Mouse (Mus musculus) bone marrow macrophage, adult 2 months (primary cell): ENCODE data around the gene Cmtr1. TPM values are rescaled to one million over a fixed set of nuclear protein-coding genes. Genes with fewer than 3 reads are reported as not detected.
"Not testable (repeated sequence)": the region's sequence is repeated elsewhere in the genome, so short reads cannot be mapped to it uniquely, and the experiment has no call there.

Experiments used
- H3K27ac ChIP-seq: 2 replicates; pipeline ENCODE4 v1.5.1; 2012; ENCODE audit warnings: low read depth, low read length; ENCODE audit not compliant: insufficient read depth
- H3K4me1 ChIP-seq: 2 replicates; pipeline ENCODE4 v1.6.1; 2012; ENCODE audit warnings: low read length; ENCODE audit not compliant: control insufficient read depth, insufficient read depth
- H3K4me3 ChIP-seq: 2 replicates; pipeline ENCODE4 v1.5.1; 2012; ENCODE audit warnings: mild to moderate bottlenecking, low read length, moderate library complexity; ENCODE audit not compliant: insufficient read depth
- CTCF ChIP-seq: IDR thresholded peaks from 2 replicates; pipeline ENCODE4 v1.5.1; 2012; ENCODE audit warnings: low read depth, mild to moderate bottlenecking, low read length, moderate library complexity
- POLR2A ChIP-seq: IDR thresholded peaks from 2 replicates; pipeline ENCODE4 v1.6.1; 2012; ENCODE audit warnings: mild to moderate bottlenecking, low read depth, low read length, borderline replicate concordance
- polyA plus RNA-seq: library from polyadenylated mRNA; stranded (reverse); fragments of >200 nt; gene quantifications from 2 replicates; pipeline ENCODE4 v1.2.4, GENCODE M21; 2012; ENCODE audit not compliant: missing spikeins, insufficient read depth, insufficient read length

The Cmtr1 gene
- 60.7 and 61.3 TPM in 2 replicates for polyA plus RNA-seq

DNA sequence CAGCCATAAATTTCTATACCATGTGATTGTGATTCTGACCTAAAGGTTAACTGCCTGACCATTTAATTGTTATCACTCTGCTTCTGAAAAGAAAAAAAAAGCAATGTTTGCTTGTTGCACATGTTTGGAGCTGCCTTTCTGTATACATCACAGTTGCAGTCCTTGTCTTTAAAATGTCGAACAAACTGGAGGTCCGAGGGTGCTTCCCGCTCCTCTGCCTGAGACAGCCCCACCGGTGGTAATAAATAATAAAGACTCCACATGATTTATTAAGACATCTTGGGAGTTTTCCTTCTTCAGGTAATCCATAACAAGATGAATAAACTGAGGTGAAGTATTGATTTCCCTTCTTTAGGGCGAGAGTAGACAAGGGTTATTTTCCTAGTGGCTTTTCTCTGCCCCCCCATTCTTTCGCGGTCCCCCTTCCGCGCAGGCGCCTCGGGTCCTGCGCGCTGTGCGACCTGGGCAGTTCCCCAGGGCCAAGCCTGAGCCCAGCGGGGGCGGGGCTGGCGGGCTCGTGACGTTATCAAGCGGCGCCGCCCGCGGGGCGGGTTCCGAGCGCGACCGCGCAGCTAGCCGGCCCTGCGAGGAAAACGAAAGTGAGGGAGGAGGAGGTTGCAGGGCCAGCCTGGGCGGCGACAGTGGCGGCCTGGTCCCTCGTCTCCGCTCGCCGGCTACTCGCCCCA, at the start of gene Cmtr1:
Gene Cmtr1 (plus strand): TSS at position 520 of the 686 bp plus-strand sequence.
- Histone ChIP-seq H3K4me1 (peaks cover 3% of the 10 kb centered on the region; the same call in 1 of the 2 replicates), H3K27ac (peak within 1 kb of the TSS; percentile 74), H3K4me3 (peak within 1 kb of the TSS; percentile 98)
- TF ChIP-seq CTCF (no peak), POLR2A (0 out of 2 replicates have a peak, but pooled peaks have one; percentile 23)

DNA sequence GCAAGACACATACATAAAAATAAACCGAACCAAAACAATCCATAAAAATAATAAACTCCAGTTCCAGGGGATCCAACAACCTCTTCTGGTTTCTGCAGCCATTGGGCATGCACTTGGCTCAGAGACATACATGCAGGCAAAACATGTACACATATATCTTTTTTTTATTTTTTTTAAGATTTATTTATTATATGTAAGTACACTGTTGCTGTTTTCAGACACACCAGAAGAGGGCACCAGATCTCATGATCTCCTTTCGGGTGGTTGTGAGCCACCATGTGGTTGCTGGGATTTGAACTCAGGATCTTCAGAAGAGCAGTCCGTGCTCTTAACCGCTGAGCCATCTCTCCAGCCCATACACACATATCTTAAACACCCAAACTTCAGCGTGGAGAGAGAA, 46.9 kb upstream of the Cmtr1 start:
- H3K27ac ChIP-seq, H3K4me3 ChIP-seq: not testable (repeated sequence)
- H3K4me1 ChIP-seq: peaks cover 15% of the 10 kb centered on the region

DNA sequence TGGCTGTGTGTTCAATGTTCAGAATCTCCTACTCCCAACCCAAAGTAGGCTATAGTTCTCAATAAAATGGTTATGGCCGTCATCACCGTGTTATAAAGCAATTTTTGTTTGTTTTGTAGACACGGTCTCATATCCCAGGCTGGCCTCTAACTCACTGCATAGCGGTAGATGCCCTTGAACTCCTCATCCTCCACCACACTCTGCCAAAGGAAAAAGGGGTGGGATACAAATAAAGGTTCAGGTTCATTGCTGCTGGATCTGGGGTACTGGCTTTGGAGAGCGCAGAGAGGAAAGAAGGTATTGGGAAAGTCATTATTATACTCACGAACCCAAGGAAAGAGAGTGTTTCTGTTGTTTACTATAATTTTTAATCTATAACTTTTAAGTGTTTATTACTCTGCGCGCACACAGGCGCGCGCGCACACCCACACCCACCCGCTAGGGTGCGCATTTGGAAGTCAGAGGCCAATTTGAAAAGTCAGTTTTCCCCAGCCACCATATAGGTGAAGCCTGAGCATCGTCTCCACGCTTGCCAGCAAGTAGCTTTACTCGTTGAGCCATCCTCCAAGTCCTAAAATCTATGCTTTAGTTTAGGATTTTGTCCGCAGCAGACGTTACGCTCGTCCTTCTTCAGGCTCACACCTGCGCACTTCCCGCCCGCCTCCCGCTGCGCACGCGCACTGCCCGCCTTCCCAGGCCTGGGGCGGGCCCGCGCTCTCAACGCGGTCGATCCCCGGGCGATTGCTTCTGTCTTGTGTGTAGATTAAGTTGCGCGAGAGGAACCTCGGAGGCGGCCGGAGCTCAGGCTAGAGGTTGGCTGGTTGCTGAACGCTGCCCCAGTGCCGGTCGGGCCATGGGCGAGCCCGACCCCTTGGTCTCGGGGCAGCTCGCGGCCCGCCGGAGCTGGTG, 46.0 kb upstream of the Cmtr1 start, which contains the start of the genes Rnf8 and Gm28043:
Gene Rnf8 (plus strand): TSS at position 676 of the 909 bp plus-strand sequence.
Gene Gm28043 (plus strand): TSS at position 762 of the 909 bp plus-strand sequence.
- Histone ChIP-seq H3K27ac (peak within 1 kb of the TSS; percentile 64), H3K4me1 (peaks cover 15% of the 10 kb centered on the region)

DNA sequence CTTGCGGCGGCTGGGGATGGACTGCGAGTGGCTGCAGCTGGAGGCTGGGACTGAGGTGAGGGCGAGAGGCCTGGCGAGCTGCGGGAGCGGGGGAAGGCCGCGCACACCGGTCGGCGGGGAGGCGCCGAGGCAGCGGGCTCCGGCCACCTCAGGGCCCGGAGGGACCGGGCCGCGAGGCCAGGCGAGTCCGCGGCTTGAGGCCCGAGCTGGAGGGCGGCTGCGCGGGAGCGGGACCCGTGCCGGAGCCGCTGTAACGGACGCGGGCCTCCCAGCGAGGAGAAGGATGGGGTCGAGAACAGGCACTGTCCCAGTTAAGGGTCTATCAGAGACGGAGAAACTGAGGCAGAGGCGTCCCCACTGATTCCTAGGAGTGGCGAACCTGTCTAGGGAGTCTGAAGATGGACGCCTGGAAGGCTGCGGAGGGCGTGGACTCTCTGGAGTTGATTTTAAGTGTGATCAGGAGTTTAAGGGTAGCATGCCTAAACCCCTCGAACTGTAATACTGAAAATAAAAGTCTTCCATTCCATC, 45.3 kb upstream of the Cmtr1 start:
- TF ChIP-seq POLR2A: no peak
- TF ChIP-seq CTCF: no peak
- peak overlapping the region; percentile 87 for H3K4me3 ChIP-seq
- peaks cover 15% of the 10 kb centered on the region for H3K4me1 ChIP-seq
- peak overlapping the region; percentile 64 for H3K27ac ChIP-seq

More for the DNA sequence above, 46.0 kb upstream of the Cmtr1 start, which contains the start of the genes Rnf8 and Gm28043:
- TF ChIP-seq CTCF (peak; percentile 74), POLR2A (no peak)
- peak within 1 kb of the TSS; percentile 87 for H3K4me3 ChIP-seq

DNA sequence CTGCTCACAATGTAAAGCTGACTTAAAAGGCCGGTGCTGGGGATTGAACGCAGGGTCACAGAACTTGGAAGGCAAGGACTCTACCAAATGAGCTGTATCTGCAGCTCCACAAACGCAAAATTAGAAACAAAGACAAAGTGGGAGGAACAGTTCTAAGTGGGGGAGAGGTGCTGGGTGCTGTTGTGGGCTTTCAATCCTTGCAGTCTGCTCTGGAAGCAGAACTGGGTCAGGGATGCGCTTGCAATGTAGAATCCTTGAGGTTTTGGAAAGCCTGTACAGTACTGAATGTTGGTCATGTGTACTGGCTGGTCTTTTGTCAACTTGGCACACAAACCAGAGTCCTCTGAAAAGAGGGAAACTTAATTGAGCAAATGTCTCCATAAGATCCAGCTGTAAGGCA, 44.8 kb upstream of the Cmtr1 start:
- H3K4me3 ChIP-seq: peak overlapping the region; percentile 87
- no peak overlapping the region for H3K27ac ChIP-seq
- TF ChIP-seq POLR2A (no peak), CTCF (no peak)

DNA sequence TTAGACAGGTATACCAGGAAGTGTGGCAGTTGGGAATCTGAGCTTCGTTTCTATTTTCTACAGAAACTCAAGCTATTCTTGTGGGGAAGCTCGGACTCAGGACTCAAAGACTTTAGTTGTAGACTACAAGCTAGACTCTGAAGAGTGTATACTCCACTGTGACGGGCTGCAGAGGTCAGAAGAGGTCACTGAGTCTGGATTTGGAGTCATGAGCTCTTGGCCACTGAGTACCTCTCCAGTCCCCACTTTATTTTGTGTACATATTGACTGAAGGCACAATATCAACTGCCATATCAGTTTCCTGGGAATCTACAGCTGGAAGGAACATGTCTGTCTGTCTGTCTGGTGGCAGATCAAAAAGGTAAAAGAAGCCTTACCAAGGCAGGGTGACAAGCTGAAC, 41.2 kb upstream of the Cmtr1 start:
- H3K27ac ChIP-seq: no peak overlapping the region

More for the DNA sequence above, 44.8 kb upstream of the Cmtr1 start:
- H3K4me1 ChIP-seq: peaks cover 15% of the 10 kb centered on the region

DNA sequence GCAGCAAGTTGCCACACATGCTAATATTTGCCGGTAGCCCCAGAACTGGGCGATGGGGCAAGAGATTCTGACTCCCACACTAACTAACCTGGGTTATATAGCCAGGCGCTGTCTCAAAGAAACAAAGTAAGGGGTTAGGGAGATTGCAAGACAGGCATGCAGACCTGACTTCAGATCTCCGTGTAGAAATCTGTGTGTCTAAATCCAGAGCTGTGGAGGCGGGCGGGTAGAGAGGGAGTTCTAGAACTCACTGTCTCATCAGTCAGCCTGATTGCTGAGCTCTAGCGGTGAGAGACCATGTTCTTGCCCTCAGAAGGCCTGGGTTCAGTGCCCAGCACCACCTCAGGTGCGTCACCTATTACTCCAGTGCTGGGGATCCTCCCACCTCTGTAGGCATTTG, 36.9 kb upstream of the Cmtr1 start:
- H3K4me1 ChIP-seq: no peaks in the 10 kb centered on the region
- no peak overlapping the region for H3K27ac ChIP-seq
- no peak overlapping the region for H3K4me3 ChIP-seq
- TF ChIP-seq CTCF: no peak
- TF ChIP-seq POLR2A: no peak

More for the DNA sequence above, 41.2 kb upstream of the Cmtr1 start:
- peaks cover 9% of the 10 kb centered on the region for H3K4me1 ChIP-seq
- no peak overlapping the region for H3K4me3 ChIP-seq
- no peak for TF ChIP-seq CTCF
- TF ChIP-seq POLR2A: no peak

DNA sequence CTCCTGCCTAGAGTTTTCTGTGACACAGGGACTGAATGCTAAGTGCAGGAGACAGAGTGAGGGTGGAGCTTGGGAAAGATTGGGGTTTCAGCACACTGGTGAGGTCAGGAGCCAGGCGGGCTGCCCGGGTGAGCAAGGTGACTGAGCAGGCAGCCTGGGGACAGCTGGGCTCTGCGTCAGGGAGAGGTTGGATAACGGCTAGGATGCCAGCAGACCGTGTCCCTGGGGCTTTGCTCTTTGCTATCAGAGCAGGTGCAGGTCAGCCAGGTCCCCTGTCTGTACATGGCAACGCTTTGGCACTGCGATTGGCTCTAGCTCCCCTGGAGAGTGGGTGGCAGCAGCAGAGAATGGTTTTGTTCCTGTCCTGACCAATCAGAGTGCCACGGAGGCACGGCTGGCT, 33.1 kb upstream of the Cmtr1 start:
- H3K4me1 ChIP-seq: no peaks in the 10 kb centered on the region
- TF ChIP-seq POLR2A: no peak
- TF ChIP-seq CTCF: no peak
- no peak overlapping the region for H3K27ac ChIP-seq
- no peak overlapping the region for H3K4me3 ChIP-seq

DNA sequence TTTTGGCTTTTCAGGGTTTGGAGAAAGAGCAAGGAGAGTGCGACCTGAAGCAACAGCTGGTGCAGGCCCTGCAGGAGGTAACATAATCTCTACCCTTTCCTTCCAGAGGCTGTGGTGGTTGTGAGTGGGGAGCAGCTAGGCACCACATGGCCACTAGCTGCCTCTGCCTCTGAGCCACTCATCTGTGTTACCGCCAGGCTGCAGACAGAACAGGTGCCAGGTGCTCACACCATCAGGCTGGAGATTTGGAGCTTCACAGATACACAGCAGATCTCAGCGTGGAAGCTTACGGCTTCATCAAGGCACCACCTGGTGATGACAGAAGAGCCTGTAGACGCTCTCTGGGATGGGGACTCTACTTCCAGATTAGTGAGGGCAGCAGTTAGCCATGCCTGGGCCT, 31.4 kb upstream of the Cmtr1 start:
- no peak for TF ChIP-seq POLR2A
- TF ChIP-seq CTCF: no peak
- no peak overlapping the region for H3K27ac ChIP-seq
- H3K4me3 ChIP-seq: no peak overlapping the region
- H3K4me1 ChIP-seq: no peaks in the 10 kb centered on the region
